Mouse (Mus musculus) stomach, postnatal 0 days (tissue): ENCODE data around the gene Fgf2.

Experiments used
- CTCF ChIP-seq: IDR thresholded peaks from 2 replicates; pipeline ENCODE4 v1.5.1; 2016; ENCODE audit warnings: antibody characterized with exemption, low read depth, mild to moderate bottlenecking, moderate library complexity
- EP300 ChIP-seq: optimal IDR thresholded peaks from 2 replicates; pipeline ENCODE3; 2016; ENCODE audit warnings: antibody characterized with exemption

DNA sequence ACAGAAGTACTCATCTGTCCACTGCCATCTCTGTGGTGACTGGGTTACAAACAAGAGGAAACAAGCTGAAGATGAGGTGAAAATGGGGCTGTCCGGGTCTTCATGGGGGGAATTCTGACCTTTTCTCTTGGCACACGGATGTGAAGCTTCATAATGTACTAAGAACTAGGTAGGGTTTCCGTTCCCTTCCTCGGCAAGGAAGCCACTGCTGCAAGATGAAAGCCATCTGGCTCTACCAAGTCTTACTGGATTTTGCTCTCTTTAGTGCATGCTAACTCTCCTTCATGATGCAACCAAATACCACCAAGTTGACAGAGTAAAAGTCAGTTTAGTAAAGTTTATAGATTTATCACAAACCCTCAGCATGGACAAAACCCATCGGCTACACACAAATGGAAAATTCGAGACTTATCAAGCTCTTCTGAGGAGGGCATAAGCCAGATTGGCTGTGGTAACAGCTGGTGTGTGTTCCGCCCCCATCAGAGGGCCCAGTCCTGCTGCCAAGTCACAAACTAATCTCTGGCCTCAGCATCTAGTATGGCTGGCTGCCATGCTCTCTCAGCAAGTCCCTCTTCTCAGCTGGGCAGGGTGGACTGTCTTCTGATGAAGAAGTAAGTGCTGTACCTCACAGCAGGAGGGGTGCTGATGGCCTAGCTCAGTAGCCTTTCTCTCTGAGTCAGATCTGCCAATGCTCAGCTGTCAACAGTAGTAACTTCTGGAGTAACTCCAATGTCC is 50.7 kb downstream of the Fgf2 start:
- TF ChIP-seq CTCF (no peak), EP300 (no peak)
